Mouse (Mus musculus) ovary, adult 18-20 months (tissue): ENCODE results near the gene Sephs2.

Experiments used
- DNase-seq: peaks from one replicate; pipeline ENCODE4 v3.0.0; 2022; ENCODE audit warnings: low spot score, mixed read lengths

Sephs2 gene

GRCm38 (mm10) chr7:127273925-127274789 is at the start of gene Sephs2:
Gene Sephs2, minus strand, starts transcription at chr7:127274055.
- DNase-seq = peak; percentile 85

GRCm38 (mm10) chr7:127322085-127322484 is 48.2 kb upstream of the Sephs2 start:
- no peak for DNase-seq

GRCm38 (mm10) chr7:127321106-127321505 is 47.3 kb upstream of the Sephs2 start:
- no peak for DNase-seq

GRCm38 (mm10) chr7:127313912-127314311 is 40.1 kb upstream of the Sephs2 start:
- DNase-seq = no peak

GRCm38 (mm10) chr7:127309951-127310350 is 36.1 kb upstream of the Sephs2 start:
- DNase-seq = no peak

GRCm38 (mm10) chr7:127308887-127309286 is 35.0 kb upstream of the Sephs2 start:
- DNase-seq = no peak

GRCm38 (mm10) chr7:127308431-127308830 is 34.6 kb upstream of the Sephs2 start:
- DNase-seq = no peak

GRCm38 (mm10) chr7:127297586-127298193 is 23.8 kb upstream of the Sephs2 start:
- no peak for DNase-seq

- DNase-seq = no peak
Measured at GRCm38 (mm10) chr7:127296786-127297555, 23.1 kb upstream of the Sephs2 start.

- DNase-seq = no peak
Measured at GRCm38 (mm10) chr7:127296098-127296497, 22.2 kb upstream of the Sephs2 start, which contains the start of gene Itgal. Gene Itgal, plus strand, starts transcription at chr7:127296260.

- DNase-seq = no peak
Measured at GRCm38 (mm10) chr7:127290142-127290541, 16.3 kb upstream of the Sephs2 start.

GRCm38 (mm10) chr7:127289306-127289705 is 15.5 kb upstream of the Sephs2 start:
- no peak for DNase-seq

- no peak for DNase-seq
Measured at GRCm38 (mm10) chr7:127287940-127288339, 14.1 kb upstream of the Sephs2 start.

- no peak for DNase-seq
Measured at GRCm38 (mm10) chr7:127285154-127285553, 11.3 kb upstream of the Sephs2 start.

- no peak for DNase-seq
Measured at GRCm38 (mm10) chr7:127282190-127282589, 8.3 kb upstream of the Sephs2 start.

- DNase-seq = no peak
Measured at GRCm38 (mm10) chr7:127281114-127281513, 7.3 kb upstream of the Sephs2 start.

- no peak for DNase-seq
Measured at GRCm38 (mm10) chr7:127280092-127280491, 6.2 kb upstream of the Sephs2 start.

GRCm38 (mm10) chr7:127278311-127278710 is 4.5 kb upstream of the Sephs2 start:
- no peak for DNase-seq

GRCm38 (mm10) chr7:127276519-127276961 is 2.7 kb upstream of the Sephs2 start:
- no peak for DNase-seq

GRCm38 (mm10) chr7:127273118-127273923 is 534 bp downstream of the Sephs2 start:
- no peak for DNase-seq

- no peak for DNase-seq
Measured at GRCm38 (mm10) chr7:127272566-127272965, 1.3 kb downstream of the Sephs2 start.

- no peak for DNase-seq
Measured at GRCm38 (mm10) chr7:127271093-127271492, 2.8 kb downstream of the Sephs2 start.
